ENCODE assay signal across 16 mouse cellular contexts in genomic region chr5:48606916-48607315, GRCm38 (mm10).
"Had no signal": no experiment of that assay in that cellular context is flagged by ENCODE, and none has a peak within 500 bp of the region (broad histone marks: within the 10 kb centered on the region; RNA-seq: fewer than 3 reads in every experiment).

No protein-coding gene starts in this region.

- H3K27me3 ChIP-seq: limb, embryonic 12.5 days; limb, embryonic 15.5 days; midbrain, embryonic 13.5 days; neural tube, embryonic 12.5 days had no signal

- H3K4me3 ChIP-seq: limb, embryonic 12.5 days; limb, embryonic 15.5 days; midbrain, embryonic 13.5 days; neural tube, embryonic 12.5 days had no signal

- H3K27ac ChIP-seq: limb, embryonic 12.5 days; limb, embryonic 15.5 days; liver, embryonic 14.5 days; macrophage; midbrain, embryonic 13.5 days; neural tube, embryonic 12.5 days; stomach, postnatal 0 days had no signal

- DNase-seq: kidney, adult 9 months; kidney, postnatal 14 days; kidney, postnatal 4 days; left cerebral cortex, postnatal 4 days; liver, postnatal 0 days; lung, embryonic 14.5 days; thymus, adult 2 months; thymus, postnatal 14 days; thymus, postnatal 4 days had no signal

- H3K4me1 ChIP-seq: limb, embryonic 12.5 days; limb, embryonic 15.5 days; midbrain, embryonic 13.5 days; neural tube, embryonic 12.5 days had no signal
